Mouse (Mus musculus) cerebellum, adult 2 months (tissue): ENCODE data around the gene AL731706.1.

Experiments
- CTCF ChIP-seq: fragments of 200-500 bp; IDR thresholded peaks from 2 replicates; pipeline ENCODE4 v1.5.1; 2011; ENCODE audit warnings: low read depth, mild to moderate bottlenecking, control low read depth, low read length, moderate library complexity, borderline replicate concordance; ENCODE audit not compliant: insufficient read depth
- POLR2A ChIP-seq: fragments of 200-500 bp; IDR thresholded peaks from 2 replicates; pipeline ENCODE4 v1.6.1; 2011; ENCODE audit warnings: low read length, control low read depth, borderline replicate concordance; ENCODE audit not compliant: insufficient read depth

- TF ChIP-seq CTCF, result peak; percentile 43; the same call in 1 of the 2 replicates
- no peak for TF ChIP-seq POLR2A
Observed at GRCm38 (mm10) chr2:136835882-136836281, 55.3 kb downstream of the AL731706.1 start.
